Mouse (Mus musculus): ENCODE data around the gene Kalrn.

Gene Kalrn

DNA sequence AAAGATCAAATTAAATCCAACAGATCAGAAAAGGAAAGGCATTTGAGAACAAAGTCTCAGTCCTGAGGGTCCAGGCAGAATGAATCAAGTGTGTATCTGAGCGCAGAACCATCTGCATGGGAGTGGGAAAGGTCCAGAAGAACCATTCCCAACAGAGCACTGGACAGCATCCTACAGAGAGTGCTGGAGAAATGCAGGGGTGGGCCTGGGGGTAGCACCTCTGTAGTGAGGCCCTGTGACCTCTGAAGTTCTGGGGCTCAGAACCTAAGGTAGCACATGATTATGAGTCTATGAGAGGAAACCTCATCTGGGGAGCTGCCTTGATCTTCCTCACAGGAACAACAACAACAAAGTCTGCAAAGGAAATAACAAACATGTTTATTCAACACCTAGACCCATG is 20.6 kb downstream of the Kalrn start:
- DNase-seq, result no peak

DNA sequence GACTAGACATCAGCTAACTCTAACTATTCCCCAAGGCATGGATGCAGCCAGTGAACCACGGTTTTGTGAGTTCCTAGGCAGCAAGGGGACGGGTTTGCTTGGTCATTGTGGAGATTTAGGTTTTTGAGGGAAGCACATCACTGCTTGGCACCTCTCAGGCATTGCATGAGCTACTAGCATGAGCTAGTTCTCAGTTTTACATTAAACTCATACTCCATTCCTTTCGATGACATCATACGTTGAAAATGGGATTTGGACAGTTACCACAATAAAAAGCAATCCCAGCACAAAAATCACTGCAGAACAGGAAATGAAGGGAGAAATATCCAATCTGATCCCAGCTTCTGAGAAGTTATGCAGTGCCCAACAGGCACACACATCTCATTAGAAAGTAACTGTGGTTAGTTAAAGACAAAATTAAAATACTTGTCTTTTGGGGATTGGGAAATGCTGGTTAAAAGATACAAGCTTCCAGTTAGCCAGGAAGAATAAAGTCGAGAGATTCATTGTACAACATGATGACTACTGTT is 23.8 kb downstream of the Kalrn start:
- no peak for DNase-seq

DNA sequence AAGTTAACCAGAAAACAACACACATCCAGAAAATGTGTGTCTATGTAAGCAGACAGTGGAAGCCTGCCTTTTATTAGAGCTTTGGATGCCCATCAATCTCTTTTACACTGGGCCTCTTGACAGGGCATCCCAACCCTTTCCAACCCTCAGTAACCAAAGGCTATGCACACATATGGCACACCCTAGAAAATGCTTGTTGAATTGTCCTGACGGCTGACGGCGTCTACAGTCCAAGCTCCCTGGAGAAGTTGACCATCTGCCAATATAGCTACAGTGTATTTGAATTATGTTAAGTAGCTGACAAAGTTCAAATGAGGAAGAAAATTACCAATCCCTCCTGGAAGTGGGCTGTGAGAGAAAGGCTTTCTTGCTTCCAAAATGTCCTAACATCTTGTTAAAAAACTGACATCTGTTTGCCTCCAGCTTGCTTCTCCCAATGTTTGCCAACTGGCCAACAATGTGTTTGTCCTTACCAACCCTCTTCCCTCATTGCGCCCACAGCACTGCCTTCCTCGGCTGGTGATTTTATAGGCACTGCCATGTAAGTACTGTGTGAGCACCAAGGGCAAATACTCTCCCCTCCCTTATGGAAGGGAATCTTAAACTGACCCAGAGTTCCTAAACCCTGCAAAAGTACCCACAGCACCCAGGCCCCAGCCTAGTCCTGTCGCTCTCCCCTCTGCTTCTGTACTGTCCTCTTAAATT is 26.4 kb downstream of the Kalrn start:
- DNase-seq, result peak; percentile 33 to 40

DNA sequence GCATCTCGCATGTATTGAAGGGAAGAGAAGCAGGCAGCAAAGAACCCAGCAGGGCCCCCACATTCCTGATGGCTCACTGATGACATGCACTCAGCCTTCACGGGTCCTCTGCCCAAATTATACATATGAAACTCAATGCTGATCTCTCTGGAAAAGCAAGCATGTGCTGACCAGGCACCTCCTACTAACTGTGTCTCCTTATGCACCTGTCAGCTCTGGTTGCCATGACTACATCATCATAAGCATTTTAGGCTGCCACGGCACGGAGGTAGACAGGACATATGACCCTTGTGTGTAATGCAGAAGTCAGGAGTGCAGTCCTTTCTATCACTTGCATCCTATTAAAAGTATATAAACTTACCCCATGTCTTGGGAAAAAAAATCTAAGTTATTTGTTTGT is 29.6 kb downstream of the Kalrn start:
- DNase-seq, result no peak

DNA sequence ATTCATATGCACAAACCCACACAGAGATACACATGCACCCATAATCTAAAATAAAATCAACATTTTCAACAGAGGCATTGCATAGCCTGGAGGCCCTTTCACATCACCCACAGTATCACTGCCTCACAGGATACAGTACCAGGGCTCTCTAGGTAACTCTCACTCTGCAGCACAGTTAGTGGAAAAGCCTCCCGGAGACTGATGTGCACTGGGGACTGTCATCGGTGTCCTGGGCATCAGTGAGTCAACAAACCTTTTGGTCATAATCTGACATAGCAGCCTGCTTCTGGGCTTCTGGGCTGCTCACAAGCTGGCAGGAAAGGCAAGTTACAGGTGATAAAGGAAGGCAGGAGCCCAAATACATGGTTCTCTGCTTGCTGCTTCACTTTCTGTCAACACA is 31.0 kb downstream of the Kalrn start:
- DNase-seq, result no peak

DNA sequence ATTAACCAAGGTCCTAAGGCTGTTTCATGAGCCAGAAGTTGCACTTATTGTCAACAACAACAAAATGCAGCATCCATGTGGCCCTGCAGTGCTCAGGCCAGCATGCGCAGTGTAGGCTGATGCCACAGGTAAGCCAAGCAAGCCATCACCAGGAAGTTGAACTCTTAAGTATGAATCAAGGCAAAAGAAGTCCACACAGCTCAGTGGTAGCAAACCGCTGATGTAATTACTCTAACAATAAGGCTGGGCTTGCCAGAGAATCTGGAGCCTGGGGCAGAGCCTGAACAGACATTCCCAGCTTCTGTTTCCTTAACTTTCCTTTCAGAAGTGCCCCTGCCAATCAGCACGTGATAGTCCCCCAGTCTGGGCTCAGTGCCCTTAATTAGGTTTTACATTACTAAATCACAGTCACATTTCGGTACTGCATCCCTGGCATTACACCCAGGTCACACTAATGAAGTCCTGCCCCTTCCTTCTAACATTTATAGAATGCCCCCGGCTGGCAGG is 34.6 kb downstream of the Kalrn start:
- DNase-seq, result no peak

DNA sequence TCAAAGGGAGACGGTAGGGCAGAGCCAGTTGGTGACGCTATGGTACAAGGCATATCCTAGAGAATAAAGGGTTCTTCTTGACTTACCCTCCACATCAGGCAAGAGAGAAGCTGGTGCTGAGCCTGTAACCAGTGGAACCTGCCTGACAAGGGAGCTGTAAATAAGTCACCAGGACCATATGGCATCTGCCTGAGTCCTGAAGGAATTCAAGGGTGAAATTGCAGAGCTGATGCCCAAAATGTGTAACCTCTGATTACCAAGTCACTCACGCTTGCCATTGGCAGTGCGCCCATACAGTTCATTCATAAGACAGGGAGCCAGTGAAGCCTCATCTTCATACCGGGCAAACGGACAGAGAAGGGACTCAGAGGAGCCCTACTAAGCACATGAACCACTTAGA is 37.0 kb downstream of the Kalrn start:
- DNase-seq, result peak; percentile 97

DNA sequence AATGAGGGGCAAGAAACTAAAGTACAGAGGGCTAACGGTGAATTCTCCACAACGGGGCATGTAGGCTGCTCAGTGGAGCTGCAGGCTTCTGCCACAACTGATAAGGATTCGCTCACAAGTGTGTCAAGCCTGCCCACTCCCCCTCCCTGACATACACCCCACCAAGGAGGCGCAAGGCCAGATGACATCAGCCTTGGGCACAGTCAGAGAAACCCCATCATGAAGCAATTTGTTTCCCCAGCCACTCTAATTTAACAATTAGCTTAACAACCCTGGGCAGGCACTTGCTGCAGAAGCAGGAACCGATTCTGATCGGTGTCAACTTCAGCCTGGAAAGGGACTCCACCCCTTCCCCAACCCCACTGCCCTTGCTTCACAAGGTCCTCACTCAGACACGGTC is 38.2 kb downstream of the Kalrn start:
- DNase-seq, result peak; percentile 79 to 84

DNA sequence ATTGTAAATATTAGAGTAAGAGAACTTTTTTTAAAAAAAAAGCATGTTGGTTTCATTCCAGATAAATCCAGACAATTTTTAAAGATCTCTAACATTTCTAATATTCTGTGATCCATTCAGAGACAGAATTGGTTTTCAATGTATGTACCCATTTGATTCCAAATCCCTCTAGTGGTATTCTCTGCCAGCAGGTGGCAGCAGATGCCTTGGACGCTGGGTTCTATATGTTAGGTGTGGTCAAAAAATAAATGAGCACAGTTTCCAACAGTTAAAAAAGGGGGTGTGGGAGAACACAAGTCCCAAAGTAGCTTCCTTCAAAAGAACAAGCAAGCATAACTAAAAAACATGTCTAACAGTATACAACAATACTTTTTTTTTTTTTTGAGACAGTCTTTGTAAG is 41.8 kb downstream of the Kalrn start:
- peak; percentile 73 to 76 for DNase-seq

DNA sequence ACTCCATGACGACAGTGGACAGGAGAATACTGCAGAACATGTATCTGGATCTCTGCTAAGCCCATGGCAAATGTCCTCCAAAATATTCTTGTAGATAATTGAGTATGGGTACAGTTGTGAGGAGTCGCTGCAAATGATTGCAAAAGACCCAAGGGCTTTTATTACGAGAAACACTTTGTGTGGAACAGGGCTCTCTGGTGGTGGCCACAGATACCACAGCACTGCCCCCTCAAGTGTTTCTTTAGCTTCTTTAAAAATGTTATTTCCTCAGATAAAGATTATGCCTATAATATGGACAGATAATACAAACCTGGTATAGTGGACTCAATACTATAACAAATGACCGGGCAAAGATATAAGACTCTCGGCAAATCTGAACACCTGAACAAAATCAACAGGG is 43.3 kb downstream of the Kalrn start:
- no peak for DNase-seq

DNA sequence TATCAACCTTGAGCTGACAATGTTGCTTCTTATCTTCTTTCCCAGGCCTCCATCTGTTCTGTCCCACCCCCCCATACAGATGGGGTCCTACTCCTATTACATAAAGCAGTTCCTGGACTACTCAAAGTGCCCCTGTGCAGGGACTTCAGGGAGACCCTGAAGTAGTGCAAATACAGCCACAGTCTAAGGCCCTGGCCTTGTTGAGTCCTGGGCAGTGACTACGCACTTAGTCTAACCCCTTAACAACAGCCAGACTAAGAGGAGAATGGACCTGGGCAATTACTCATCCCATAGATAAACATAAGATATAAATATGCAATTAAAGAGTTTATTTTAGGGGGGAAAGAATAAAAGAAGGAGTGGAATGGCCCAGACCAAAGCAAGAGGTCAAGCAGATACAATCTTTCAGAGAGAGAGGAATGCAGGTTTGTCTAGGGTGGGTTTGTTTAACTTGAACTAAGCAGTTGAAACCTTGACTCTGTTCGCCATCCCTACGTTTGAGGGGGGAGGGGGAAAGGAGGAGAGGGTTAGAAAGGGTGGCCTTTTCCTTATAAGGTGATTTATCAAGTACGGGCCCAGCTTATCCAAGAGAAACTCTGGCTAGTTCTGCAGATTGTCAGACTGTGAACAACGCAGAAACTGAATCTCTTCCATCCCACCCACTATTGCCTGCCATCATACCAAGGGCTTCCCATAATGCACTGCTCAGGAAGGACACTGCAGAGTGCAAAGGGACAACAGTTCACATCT is 44.9 kb downstream of the Kalrn start:
- DNase-seq, result no peak

DNA sequence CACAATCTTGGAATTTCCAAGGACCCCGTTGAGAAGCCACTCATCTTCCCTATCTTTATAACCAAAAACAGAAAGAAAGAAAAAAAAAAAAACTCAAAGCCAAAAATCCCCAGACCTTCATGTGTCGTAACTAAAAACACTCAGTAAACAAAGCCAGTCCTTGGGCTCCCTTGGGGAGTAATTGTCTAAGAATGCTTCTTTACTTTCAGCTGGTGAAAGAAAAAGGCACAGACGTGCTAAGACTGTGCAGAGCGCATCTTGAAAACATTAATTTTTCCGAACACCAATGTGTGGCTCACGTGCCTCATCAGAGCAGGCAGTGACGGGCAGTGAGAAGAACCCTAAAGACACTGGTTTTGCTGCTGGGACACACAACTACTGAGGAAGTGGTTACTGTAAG is 47.0 kb downstream of the Kalrn start:
- no peak for DNase-seq

DNA sequence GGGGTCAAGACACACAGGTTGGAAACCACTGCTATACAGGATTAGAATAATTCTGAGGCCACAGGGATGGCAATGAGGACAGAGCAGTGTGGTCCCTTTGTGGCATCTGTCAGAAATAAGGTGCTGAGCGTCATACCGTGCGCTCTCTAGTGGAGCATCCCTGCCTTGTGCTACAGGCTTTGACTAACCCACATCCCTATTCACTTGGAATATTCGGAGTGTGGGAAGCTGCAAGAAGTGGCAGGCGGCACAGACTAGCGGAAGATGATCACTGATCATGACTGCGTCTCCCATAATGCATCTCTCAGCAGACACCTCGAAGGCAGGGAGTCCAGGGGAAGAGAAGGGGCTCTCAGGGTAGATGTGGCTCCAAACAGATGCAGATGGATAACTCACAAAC is 47.5 kb downstream of the Kalrn start:
- peak in 1 of 2 experiments; percentile 24 for DNase-seq

DNA sequence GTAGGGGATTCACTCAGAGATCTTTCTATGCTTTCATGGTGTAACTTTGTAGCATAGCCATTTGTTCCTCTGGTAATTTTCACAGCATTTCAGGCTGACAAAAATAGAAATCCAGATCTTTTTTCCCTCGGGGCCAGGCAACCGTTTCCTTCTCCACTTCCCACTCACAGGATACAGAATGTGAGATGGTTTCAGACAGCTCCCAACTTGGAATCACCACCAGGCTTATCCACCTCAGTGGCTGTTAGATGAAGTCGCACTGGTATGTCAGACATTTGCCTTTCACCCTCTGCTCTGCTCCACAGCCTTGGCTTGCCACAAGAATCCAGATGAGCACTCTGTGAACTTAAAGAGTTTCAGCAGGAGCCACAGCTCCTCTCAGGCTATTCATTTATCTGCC is 48.1 kb downstream of the Kalrn start:
- no peak for DNase-seq

DNA sequence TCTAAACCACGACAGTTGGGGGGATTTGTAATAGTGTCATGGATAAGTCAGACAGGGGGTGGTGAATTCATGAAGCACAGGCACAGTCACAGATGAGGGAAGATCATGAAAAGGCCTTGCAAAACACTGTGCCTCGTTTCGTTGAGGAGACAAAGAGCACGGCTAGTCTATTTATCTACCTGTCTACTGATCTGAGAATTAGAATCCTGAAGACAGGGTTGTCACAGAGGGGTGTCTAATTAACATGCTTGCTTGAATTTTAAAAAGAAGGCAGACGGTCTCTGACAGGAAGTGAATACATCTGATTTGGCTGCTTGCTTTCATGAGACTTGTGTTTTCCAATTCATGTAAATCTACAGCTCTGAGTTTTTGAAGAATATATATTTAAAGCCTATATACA is 52.3 kb downstream of the Kalrn start:
- DNase-seq, result no peak

DNA sequence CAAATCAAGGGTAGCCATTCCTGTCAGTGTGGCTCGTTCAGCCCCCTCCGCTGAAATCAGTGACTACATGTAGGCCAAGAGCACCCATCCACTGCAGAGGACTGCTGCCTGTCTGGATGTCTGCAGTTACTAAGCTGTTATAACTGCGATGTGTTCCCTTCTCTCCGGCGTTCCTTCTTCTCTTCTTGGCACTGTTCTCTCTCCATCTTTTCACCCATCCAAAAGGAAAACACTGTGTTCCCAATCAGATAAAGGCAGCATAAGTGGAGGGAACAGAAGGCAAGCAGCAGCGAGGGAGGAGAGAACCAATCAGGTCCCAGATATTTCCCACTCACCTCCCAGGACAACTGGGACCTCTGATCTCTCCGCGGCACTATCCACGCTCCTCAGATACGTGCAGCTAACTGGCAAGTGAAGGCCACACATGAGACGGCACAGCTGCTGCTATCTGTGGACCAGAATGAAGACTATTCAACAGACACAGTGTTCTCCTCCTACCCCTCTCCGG is 56.4 kb downstream of the Kalrn start:
- no peak for DNase-seq

DNA sequence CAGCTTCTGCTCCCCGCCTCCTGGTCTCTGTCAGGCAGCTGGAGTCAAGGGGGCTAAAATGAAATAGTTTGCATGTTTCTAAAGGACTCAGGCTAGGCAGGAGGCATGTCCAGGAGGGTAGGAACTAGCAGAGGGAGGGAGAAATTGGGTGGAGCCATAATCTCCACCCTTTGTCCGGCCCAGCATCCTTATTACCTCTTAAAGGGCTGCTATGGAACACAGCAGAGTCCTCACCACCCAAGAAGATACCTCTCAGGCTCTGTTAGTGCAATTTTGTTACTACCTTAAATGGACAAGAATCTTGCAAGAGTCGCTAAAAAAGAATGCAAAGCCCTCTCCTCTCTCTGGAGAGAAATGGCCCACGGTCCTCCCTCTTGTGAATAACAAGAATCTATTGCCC is 57.8 kb downstream of the Kalrn start:
- DNase-seq, result no peak

DNA sequence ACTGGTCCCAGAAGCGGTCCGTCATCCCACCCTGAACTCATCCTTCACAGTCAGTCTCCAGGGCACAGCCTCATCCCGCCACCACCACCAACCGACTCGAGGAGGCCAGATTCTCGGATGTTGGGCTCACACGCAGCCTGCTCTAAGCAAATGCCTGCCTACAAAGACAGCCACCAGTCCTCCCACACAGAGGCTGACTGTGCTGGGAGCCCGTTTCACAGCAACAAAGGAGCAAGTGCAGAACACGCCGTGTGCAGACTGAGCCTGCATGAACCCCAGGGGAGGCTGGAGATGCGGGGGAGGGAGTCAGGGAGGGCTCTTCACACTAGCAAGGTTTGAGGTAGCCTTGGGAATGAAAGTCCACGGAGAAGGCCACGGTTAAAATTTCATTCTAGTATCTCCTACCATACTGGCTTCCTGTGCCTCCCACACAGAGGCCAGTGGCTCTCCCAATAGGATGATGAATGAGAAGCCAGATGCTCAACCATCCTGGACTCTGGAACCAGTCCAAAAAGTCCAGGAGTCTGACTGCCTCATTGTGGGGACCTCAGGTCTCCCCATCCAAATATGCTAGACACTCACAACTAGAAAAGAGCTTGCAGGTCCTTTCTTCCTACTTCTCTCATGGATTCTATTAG is 59.3 kb downstream of the Kalrn start:
- peak; percentile 24 to 27 for DNase-seq

DNA sequence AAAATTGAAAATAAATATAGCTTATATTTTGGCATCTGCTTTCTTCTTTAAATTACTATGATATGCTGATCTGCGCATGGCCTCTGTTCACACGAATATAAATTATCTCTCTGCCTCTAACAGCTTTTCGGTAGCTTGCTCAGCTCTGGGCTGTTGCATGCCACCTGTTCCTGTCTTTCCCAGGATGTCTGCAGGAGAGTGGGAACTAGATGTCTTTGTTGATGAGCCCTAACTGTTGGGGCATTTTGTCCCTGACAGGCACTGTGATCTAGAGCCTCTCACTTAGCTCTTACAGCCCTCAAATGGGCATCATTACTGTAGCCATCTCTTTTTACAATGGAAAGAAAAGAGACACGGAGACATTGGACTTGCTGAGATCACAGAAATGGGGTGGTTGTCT is 61.0 kb downstream of the Kalrn start:
- no peak for DNase-seq

DNA sequence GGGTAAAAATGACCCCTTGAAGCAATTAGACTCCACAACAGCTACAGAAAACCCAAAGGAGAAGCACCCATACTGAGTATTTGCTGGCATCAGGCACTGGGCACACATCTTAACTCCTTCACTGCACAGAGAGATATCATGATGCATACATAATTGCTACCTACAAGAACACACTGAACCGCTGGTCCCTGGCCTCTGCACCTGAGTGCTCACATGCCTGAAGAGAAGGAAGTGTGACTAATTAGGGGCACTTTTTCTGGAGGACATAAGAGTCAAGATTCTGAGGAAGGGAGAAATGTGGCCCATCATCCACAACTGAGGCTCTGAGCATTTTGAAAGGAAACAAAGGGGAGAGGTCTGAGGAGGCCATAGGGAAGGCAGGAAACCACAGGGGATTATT is 65.2 kb downstream of the Kalrn start:
- DNase-seq, result no peak

DNA sequence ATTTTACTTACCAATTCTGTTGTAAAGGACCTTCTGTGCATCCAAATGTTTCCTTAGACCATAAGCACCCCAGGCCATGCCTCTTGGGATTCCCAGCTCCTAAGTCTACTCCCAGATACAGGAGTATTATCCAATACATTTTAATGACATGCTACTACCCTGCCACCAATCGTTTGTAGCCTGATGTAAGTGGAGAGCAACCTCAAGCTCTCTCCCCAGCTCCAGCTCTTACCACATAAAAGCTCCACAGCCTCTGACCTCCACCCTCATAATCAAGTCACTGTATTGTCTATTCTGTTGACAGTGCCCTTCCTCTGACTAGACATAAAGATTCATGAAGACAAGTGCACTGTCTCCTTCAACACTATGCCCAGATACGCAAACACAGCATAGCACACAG is 67.3 kb downstream of the Kalrn start:
- DNase-seq, result no peak

DNA sequence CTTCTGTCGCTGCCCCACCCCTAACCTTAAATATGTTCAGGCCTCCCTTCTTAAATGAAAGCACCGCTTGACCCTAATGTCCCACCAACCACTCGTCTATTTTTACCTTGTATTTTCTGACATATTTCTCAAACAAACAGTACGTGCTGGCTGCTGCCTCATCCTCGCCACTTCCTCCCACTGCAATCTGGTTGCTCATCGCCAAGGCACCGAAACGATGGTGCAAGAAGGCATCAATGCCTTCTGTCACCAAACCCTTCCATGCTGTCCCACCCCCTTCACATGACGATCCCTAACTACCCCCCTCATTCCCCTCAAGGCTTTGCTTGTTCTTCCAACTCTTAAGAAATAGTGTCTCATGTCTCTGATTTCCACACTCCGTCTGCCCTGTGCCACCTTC is 69.1 kb downstream of the Kalrn start:
- no peak for DNase-seq

DNA sequence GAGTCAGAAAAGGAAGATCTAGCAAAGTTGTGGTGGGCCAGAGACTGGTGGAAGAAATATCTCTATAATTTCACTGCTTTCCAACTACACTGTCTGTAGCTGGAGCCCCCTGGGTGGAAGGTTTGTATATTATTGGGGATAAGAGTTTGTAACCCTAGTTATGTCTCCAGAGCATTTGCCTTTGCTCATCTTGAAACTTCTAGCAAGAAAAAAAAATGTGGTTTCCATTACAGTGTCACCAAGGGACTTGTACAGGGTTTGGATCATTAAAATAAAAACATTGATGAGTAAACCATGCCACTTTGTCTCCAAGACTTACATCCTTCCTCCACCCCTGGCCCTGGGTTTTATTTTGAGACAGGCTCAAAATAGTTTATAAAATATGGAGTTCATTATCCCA is 71.2 kb downstream of the Kalrn start:
- DNase-seq, result no peak

DNA sequence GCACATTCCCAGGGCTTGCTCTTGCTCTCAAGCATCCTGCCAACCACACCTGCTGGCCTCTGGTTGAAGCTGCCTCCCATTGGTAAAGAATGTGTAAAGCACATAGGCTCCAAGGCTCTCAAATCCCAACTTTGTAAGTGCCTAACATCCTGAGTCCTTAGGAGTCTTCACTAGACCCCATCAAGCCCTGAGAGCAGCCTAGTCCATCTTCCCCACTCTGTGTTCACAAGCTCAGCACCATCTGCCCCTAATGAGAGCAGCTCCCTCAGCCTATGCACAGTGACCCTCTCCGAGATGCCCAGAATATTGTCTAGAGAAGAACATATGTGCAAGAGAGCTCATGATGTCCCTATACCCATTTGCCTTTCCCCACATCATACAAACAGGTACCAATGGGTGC is 78.6 kb downstream of the Kalrn start:
- DNase-seq, result no peak
